Mouse (Mus musculus): ENCODE results near the gene Capn11. TPM values are rescaled to one million over a fixed set of nuclear protein-coding genes. Genes with fewer than 3 reads are reported as not detected.

The Capn11 gene
- polyA plus RNA-seq, 1 experiment from 2014 or later, result 0.72 TPM

DNA sequence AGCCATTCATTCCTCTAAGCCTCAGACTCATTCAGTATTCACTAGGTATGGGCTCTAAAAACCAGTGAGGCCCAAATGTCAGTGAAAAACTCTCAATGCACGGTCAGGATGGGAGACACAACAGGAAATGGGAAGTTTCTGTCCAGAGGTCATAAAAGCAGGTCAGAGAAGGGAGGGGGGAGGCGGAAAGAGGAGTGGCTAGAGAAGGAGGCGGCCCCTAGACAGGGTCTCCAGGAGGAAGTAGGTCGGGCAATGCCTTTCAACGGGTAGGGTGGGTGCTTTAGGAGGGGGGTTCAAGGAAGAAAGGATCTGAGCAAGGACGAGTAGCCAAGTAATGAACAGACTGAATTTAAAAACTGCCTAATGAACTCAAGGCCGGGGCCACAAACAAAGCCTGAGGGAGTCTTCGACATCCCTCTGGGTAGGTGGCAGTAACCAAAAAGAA, 40.2 kb downstream of the Capn11 start:
- ATAC-seq, result no peak
- peak overlapping the region; percentile 16; the same call in 1 of the 2 replicates for H3K9ac ChIP-seq
- peak overlapping the region; percentile 28 for H3K4me2 ChIP-seq
- H3K27ac ChIP-seq, result no peak overlapping the region
- H3K36me3 ChIP-seq (ENCODE audit: poor library complexity, severe bottlenecking), result no peaks in the 10 kb centered on the region
- H3K9me3 ChIP-seq (replicated peaks), result no peaks in the 10 kb centered on the region
- WGBS, result 15% methylated on average over 8 of the region's 8 CpGs
- no peaks in the 10 kb centered on the region for H3K27me3 ChIP-seq
- H3K4me3 ChIP-seq, result no peak overlapping the region
- H3K4me1 ChIP-seq, result peaks cover 6% of the 10 kb centered on the region; the same call in 1 of the 2 replicates

GRCm38 (mm10) chr17:45617655-45618054, 41.5 kb downstream of the Capn11 start:
- Histone ChIP-seq H3K27ac (no peak overlapping the region), H3K4me3 (no peak overlapping the region), H3K4me1 (peaks cover 6% of the 10 kb centered on the region; the same call in 1 of the 2 replicates), H3K36me3 (ENCODE audit: poor library complexity, severe bottlenecking) (no peaks in the 10 kb centered on the region), H3K4me2 (no peak overlapping the region), H3K27me3 (no peaks in the 10 kb centered on the region), H3K9ac (no peak overlapping the region), H3K9me3 (replicated peaks) (no peaks in the 10 kb centered on the region)
- WGBS, result 90% methylated on average over 6 of the region's 6 CpGs
- ATAC-seq, result no peak

- no peaks in the 10 kb centered on the region for H3K27me3 ChIP-seq
- no peak overlapping the region for H3K4me3 ChIP-seq
- ATAC-seq, result no peak
- H3K9ac ChIP-seq, result no peak overlapping the region
- no peak overlapping the region for H3K27ac ChIP-seq
- no peak overlapping the region for H3K4me2 ChIP-seq
- 84% methylated on average over 3 of the region's 3 CpGs for WGBS
- no peaks in the 10 kb centered on the region for H3K9me3 ChIP-seq (replicated peaks)
- peaks cover 6% of the 10 kb centered on the region; the same call in 1 of the 2 replicates for H3K4me1 ChIP-seq
- no peaks in the 10 kb centered on the region for H3K36me3 ChIP-seq (ENCODE audit: poor library complexity, severe bottlenecking)
These were observed 42.4 kb downstream of the Capn11 start for GRCm38 (mm10) chr17:45616679-45617078.

- no peak overlapping the region for H3K4me2 ChIP-seq
- WGBS, result 69% methylated on average over 4 of the region's 4 CpGs
These were observed 43.0 kb downstream of the Capn11 start for GRCm38 (mm10) chr17:45616046-45616650.

GRCm38 (mm10) chr17:45612921-45613320, 46.2 kb downstream of the Capn11 start:
- 90% methylated on average over 7 of the region's 7 CpGs for WGBS
- Histone ChIP-seq H3K27ac (no peak overlapping the region), H3K4me1 (no peaks in the 10 kb centered on the region), H3K4me3 (no peak overlapping the region), H3K9ac (no peak overlapping the region), H3K27me3 (no peaks in the 10 kb centered on the region), H3K4me2 (no peak overlapping the region), H3K36me3 (ENCODE audit: poor library complexity, severe bottlenecking) (no peaks in the 10 kb centered on the region), H3K9me3 (replicated peaks) (no peaks in the 10 kb centered on the region)
- no peak for ATAC-seq

More at GRCm38 (mm10) chr17:45616046-45616650, 43.0 kb downstream of the Capn11 start:
- H3K9me3 ChIP-seq (replicated peaks), result no peaks in the 10 kb centered on the region
- ATAC-seq, result no peak
- H3K9ac ChIP-seq, result no peak overlapping the region
- H3K4me3 ChIP-seq, result no peak overlapping the region
- peaks cover 6% of the 10 kb centered on the region; the same call in 1 of the 2 replicates for H3K4me1 ChIP-seq
- no peaks in the 10 kb centered on the region for H3K36me3 ChIP-seq (ENCODE audit: poor library complexity, severe bottlenecking)
- no peaks in the 10 kb centered on the region for H3K27me3 ChIP-seq
- no peak overlapping the region for H3K27ac ChIP-seq

DNA sequence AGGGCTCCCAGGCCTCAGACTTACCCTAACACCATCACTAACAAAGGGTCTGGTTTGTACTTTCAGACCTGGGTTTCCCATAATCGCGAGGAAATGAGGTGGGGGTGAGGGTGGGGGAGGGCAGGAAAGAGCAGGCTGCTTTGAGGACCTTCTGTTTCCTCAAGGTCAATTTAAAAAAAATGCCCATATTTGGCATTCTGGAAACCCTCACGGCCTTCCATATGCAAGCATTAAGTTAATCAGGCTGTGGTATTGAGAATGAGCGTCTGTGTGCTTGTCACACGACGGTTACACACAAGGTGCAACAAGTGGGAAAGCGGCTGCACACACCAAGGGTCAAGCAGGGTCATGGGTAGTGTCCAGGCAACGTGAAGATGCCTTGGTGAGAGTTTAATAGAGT, 47.1 kb downstream of the Capn11 start:
- H3K4me1 ChIP-seq, result no peaks in the 10 kb centered on the region
- no peak overlapping the region for H3K9ac ChIP-seq
- no peak overlapping the region for H3K4me2 ChIP-seq
- no peaks in the 10 kb centered on the region; the same call in 1 of the 2 replicates for H3K9me3 ChIP-seq (replicated peaks)
- ATAC-seq, result no peak
- H3K36me3 ChIP-seq (ENCODE audit: poor library complexity, severe bottlenecking), result no peaks in the 10 kb centered on the region
- no peaks in the 10 kb centered on the region for H3K27me3 ChIP-seq
- no peak overlapping the region for H3K27ac ChIP-seq
- WGBS, result 81% methylated on average over 8 of the region's 8 CpGs
- H3K4me3 ChIP-seq, result no peak overlapping the region

DNA sequence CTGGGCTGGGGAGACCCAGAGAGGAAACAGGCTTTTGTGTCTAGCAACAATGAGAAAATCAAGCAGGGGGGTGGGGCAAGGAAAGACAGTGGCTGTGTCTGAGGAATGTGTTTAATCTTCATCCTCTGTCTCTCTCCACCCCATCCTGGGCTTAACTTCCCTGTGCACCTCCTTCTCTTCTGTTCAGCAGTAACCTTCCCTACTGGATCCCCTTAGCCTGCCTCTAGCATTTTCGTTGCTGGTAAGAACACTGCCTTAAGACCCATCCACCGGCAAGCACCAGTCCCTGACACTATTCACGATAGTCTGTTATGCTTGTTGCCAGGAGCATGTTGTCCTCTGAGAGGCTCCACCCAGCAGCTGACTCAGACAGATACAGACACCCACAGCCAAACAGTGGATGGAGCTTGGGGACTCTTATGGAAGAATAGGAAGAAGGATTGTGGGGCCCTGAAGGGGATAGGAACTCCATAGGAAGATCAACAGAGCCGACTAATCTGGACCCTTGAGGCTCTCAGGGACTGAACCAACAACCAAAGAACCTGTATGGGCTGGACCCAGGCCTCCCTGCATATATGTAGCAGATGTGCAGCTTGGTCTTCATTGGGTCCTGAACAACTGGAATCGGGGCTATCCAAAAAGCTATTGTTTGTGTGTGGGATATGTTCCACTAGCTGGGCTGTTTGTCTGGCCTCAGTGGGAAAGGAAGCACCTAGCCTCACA, 48.8 kb downstream of the Capn11 start:
- no peak overlapping the region for H3K27ac ChIP-seq
- no peak overlapping the region for H3K4me2 ChIP-seq
- no peaks in the 10 kb centered on the region for H3K36me3 ChIP-seq (ENCODE audit: poor library complexity, severe bottlenecking)
- WGBS, result 35% methylated on average over 5 of the region's 5 CpGs
- ATAC-seq, result no peak
- no peak overlapping the region for H3K4me3 ChIP-seq
- H3K27me3 ChIP-seq, result no peaks in the 10 kb centered on the region
- H3K9ac ChIP-seq, result no peak overlapping the region
- no peaks in the 10 kb centered on the region; the same call in 1 of the 2 replicates for H3K9me3 ChIP-seq (replicated peaks)
- H3K4me1 ChIP-seq, result no peaks in the 10 kb centered on the region

GRCm38 (mm10) chr17:45608396-45608795, 50.7 kb downstream of the Capn11 start:
- H3K4me2 ChIP-seq, result no peak overlapping the region
- H3K4me1 ChIP-seq, result no peaks in the 10 kb centered on the region
- no peaks in the 10 kb centered on the region for H3K27me3 ChIP-seq
- no peak overlapping the region for H3K4me3 ChIP-seq
- no peaks in the 10 kb centered on the region for H3K36me3 ChIP-seq (ENCODE audit: poor library complexity, severe bottlenecking)
- no peak overlapping the region for H3K9ac ChIP-seq
- WGBS, result 83% methylated on average over 4 of the region's 4 CpGs
- H3K9me3 ChIP-seq (replicated peaks), result no peaks in the 10 kb centered on the region; the same call in 1 of the 2 replicates
- no peak overlapping the region for H3K27ac ChIP-seq
- ATAC-seq, result no peak

DNA sequence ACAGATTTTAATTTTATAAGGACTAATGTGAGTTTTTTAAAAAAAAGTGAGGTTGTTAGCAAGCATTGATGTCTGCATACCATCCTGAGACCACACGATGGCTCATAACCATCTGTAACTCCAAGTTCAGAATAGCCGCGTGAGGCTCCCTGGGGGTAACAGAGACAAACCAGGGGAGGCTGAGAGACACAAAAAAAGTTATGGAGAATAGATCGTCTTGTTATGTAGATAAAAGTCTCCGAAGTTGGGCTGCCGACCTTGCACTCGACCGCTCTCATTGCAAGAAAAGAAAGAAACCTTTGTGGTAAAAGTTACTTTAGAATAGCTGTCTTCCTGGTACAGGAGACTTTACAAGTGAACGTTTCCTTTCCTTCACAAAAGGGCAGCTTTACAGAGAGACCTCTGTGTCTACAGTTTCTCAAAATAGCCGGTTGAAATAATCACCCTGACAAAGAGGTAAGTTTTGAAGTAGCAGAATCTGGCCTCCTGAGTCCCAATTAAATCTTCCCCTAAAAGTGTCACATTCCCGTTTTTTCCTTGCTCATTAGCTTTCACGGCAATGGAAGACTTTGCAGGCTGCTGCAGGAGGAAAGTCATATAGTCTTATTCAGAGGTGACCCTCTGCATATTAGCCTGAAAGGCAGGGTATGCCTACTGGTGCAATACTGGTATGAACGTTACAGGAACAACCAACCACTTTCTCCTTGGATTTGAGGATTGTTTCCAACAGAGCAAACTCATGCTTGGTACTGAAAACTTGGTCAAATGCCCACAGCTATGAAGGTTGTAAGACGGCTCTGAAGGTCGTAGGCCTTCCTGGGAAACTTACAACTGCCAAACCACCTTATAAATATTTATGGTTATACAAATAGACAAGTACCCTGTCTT, 51.9 kb downstream of the Capn11 start:
- Histone ChIP-seq H3K27ac (no peak overlapping the region), H3K4me3 (no peak overlapping the region), H3K27me3 (peaks cover 2% of the 10 kb centered on the region; the same call in 1 of the 2 replicates), H3K4me2 (no peak overlapping the region), H3K4me1 (no peaks in the 10 kb centered on the region), H3K9ac (no peak overlapping the region), H3K36me3 (ENCODE audit: poor library complexity, severe bottlenecking) (no peaks in the 10 kb centered on the region), H3K9me3 (replicated peaks) (no peaks in the 10 kb centered on the region; the same call in 1 of the 2 replicates)
- WGBS, result 79% methylated on average over 15 of the region's 15 CpGs
- ATAC-seq, result no peak

DNA sequence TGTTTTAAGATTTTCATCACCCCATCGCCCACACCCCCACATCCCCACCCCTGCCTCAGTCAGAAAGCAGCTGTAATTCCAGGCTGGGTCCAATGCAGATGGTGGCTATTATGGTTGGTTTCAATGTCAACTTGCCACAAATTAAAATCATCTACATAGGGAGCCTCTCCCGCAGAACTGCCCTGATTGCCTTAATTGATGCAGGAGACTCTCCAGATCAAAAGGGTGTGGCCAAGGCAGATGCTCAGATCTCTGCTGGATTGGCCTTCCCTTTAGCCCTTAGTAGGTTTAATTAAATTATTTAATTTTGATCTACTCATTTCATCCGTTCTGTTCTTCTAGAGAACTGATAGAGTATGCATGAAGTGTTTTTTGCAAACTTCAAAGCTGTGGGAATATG, 56.1 kb downstream of the Capn11 start:
- no peaks in the 10 kb centered on the region for H3K36me3 ChIP-seq (ENCODE audit: poor library complexity, severe bottlenecking)
- peaks cover 32% of the 10 kb centered on the region for H3K27me3 ChIP-seq
- peaks cover 18% of the 10 kb centered on the region for H3K4me1 ChIP-seq
- WGBS, result 71% methylated on average over 3 of the region's 3 CpGs
- no peak overlapping the region for H3K9ac ChIP-seq
- no peaks in the 10 kb centered on the region; the same call in 1 of the 2 replicates for H3K9me3 ChIP-seq (replicated peaks)
- ATAC-seq, result no peak
- H3K4me3 ChIP-seq, result no peak overlapping the region
- no peak overlapping the region for H3K4me2 ChIP-seq
- no peak overlapping the region for H3K27ac ChIP-seq

DNA sequence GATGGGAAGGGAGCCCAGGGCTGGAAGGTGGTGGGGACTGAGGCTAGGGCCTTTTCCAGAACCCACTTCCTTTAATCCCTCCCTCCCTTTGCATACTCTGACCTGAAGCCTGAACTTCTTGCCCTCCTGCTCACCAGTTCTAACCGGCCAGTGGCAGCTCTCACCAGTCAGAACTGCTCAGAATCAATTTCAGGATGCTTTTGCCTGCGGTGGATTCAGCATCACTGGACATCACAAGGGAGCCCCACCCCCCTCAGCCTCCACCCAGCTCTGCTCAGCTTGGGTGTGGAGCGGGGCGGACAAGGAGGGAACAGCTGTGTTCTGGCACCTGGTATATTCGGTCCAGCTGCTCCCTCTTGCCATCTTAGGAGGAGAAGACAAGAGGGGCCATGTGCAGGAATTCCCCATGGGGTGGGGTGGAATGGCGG, 57.2 kb downstream of the Capn11 start, which contains the start of gene Mymx:
Gene Mymx (minus strand): TSS at position 226 of the 428 bp plus-strand sequence.
- peaks cover 22% of the 10 kb centered on the region for H3K4me1 ChIP-seq
- H3K36me3 ChIP-seq (ENCODE audit: poor library complexity, severe bottlenecking), result no peaks in the 10 kb centered on the region
- H3K4me3 ChIP-seq, result no peak within 1 kb of the TSS
- no peaks in the 10 kb centered on the region for H3K9me3 ChIP-seq (replicated peaks)
- H3K4me2 ChIP-seq, result no peak within 1 kb of the TSS
- WGBS, result 38% methylated on average over 6 of the region's 6 CpGs
- no peak for ATAC-seq
- H3K27me3 ChIP-seq, result peaks cover 36% of the 10 kb centered on the region
- H3K9ac ChIP-seq, result no peak within 1 kb of the TSS
- no peak within 1 kb of the TSS for H3K27ac ChIP-seq

All from forebrain, embryonic 13.5 days (tissue).